Mouse (Mus musculus) heart, postnatal 0 days (tissue): Measurements from ENCODE around the gene Hoxc9.

Source experiments
- CTCF ChIP-seq: IDR thresholded peaks from 2 replicates; pipeline ENCODE4 v1.5.1; 2016; ENCODE audit warnings: antibody characterized with exemption, control low read depth, low read depth
- EP300 ChIP-seq: IDR thresholded peaks from 2 replicates; pipeline ENCODE4 v1.6.1; 2016; ENCODE audit warnings: antibody characterized with exemption, low read depth

DNA sequence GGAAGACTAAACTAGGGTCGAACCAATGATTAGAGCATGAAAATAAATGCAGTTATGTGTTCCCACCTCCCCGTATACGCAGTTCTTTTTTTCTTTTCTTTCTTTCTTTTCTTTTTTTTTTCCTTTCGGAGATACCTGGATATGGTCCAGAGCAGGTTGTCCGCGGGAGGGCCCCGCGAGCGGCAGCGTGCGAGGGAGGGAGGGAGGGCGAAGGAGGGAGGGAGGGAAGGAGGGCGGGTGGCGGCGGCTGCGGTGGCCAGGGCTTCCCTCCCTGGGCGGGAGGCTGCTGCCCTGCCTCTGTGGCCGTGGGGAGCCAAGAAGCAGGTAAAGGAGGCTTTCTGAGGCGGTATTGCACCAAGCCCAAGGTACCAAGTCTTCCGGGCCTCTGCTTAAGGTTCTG, at the start of gene Hoxc9:
- no peak for TF ChIP-seq CTCF
- TF ChIP-seq EP300, result no peak
